Mouse (Mus musculus) layer of hippocampus, postnatal 10 days (tissue): ENCODE data around the gene Aff1. TPM values are rescaled to one million over a fixed set of nuclear protein-coding genes. Genes with fewer than 3 reads are reported as not detected.

ENCODE experiments used
- DNase-seq, 2 experiments: peaks; one replicate each; pipeline ENCODE4 v3.0.0; 2021; ENCODE audit warnings: low spot score in 2 of 2
- total RNA-seq, 2 experiments: library from RNA; stranded (reverse); gene quantifications; 2 replicates each; pipeline ENCODE4 v1.2.3; 2021

The Aff1 gene
- total RNA-seq, 2 experiments from 2014 or later = 10.3 to 11.1 TPM

DNA sequence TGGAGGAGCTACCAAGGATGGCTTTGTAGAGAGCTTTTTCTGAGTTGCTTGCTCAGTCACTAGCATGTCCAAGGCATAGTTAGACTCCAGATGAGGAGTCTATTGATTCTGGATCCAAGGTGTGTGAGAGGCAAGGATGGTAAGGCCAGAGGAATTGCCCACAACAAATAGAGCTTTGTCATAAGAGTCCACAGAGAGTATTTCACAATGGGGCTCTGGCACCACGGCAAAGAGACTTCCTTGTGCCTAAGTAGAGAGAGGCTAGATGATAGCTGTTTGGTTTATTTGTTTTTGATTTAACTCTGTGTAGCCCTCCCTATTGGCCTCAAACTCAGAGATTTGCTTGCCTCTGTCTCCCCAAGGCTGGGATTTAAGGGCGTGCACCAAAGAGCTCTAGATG is 54.9 kb downstream of the Aff1 start:
- no peak for DNase-seq

DNA sequence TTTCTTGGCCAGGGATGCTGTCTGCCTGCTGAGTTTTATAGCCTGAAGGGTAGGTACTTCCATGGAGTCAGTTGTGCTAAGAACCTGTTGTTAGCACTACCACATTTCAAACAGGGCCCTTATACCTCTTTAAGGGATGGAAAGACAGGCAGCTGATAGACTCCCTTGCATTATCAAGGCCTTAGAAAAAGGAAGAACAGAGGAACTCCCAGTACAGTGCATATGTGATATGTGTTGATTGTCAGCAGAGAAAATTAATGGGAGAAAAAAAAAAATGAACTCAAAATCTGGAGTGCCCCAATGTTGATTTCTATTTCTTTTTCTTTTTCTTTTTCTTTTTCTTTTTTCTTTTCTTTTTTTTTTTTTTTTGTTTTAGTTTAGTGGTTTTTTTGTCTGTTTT is 56.2 kb downstream of the Aff1 start:
- no peak for DNase-seq

GRCm38 (mm10) chr5:103749465-103750285 is 57.5 kb downstream of the Aff1 start:
- DNase-seq = no peak

DNA sequence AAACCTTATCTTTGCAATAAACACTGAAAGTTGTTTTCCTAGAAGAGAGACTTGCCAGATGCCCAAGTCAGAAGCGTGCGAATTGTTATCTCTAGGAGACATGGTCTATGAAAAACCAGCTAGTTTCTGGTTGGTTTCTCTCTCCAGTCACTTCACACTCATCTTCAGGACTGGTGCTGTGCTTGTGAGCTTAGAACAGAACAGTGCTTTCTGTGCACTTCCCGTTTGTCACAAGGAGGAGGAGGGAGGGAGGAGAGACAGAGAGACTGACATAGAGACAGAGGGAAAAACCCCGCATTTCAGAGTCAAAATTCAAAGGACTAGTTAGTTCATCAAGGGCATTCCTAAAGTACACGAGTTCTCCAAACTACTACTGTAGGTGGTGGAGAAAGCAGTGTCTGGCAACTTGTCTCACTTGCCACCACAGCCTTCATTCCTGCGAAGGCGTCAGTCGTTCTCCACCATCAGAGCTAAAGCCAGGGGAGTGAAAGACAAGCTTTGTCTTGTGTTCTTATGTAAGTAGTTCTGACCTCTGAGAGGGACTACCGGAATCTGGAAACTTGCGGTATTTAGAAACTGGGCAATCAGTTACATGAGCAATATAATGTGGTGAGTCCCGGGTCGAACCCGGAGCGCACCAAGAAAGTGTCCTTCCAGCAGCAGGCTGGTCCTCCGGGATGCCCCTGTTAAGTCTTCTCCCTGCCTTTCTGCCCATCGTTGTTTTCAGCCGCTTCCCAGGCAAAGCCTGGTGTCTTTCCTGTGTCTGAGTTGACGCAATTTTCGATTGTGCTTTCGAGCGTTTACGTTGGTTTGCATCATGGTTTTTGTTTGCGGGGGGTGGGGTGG is 60.7 kb downstream of the Aff1 start:
- DNase-seq = peak; percentile 28 to 39

DNA sequence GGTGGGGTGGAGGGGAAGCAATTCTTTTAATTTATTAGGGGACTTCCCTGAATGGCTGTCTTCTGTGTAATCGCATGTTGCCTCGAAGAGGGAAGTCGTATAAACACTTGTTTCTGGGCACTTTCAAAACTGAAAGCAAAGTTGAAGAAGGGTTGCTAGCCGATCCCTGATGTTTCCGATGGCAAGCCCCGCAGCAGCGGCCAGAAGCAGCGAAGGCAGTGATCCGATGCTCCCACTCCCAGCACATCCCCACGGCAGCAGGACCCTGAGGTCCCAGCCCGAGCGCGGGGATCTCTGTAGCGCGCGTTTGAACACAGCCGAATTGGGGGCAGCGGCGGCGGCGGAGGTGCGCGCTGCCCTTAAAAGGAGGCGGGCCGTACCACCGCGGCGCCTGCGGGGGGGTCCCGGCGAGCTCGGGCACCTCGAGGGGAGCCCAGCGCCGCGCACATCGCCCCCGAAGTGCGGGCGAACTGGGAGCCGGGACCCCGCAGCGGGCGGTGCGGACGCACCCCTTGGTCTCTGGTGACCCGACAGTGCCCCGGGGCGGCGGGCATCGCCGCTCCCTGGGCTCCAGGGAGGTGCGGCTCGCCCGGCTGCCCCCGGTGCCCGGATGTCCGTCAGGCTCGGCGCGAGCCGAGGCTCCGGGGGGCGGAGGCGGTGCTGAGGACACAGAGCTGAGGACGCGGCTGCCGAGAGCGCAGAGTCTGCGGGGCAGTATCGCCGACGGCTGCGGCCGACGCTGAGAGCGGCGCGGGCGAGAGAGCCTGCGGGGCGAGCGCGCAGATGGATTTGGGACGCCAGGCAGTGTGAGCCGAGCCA is 61.5 kb downstream of the Aff1 start:
- peak; percentile 82 to 88 for DNase-seq

GRCm38 (mm10) chr5:103754330-103755134 is 62.4 kb downstream of the Aff1 start:
- peak in 1 of 2 experiments; percentile 39 for DNase-seq

DNA sequence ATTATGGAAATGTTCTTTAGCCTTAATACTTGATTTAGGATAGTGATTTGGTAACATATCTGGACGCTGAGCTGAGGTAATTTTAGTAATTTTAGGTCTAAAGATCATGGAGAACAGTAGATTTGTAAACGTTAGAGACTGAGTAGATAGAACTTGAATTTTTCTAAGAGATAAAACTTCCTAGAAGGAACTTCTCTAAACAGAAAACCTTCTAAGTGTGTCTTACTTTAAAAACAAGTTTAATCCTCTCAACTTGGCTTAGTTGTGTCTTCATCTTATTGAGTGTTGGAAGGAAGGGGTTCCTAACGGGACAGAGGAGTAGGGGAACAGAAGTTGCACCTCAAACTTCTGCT is 62.9 kb downstream of the Aff1 start:
- DNase-seq = no peak

DNA sequence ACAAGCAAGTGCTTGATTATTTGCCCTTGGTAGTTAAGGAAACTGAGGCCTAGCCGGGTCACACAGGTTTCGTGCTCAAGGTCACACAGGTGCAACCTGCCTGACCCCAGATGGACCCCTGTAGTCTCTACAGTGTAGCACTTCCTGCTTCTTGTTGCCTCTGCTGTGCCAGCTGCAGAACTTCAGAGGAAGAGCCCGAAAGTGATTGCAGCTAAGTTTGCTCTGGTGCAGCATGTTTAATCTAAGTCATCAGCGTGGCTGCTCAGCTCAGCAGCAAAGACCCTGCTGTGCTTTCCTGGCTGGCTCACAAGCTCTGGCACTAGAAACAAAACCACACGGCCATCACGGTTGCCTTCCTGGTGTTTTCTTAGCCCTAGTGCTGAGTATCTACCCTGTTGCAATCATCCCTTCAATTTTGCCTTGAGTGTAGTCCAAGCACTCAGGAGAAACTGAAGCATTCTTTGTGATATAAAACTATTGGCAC is 64.1 kb downstream of the Aff1 start:
- no peak for DNase-seq

- DNase-seq = no peak
Observed at GRCm38 (mm10) chr5:103758491-103758890, 66.3 kb downstream of the Aff1 start.

DNA sequence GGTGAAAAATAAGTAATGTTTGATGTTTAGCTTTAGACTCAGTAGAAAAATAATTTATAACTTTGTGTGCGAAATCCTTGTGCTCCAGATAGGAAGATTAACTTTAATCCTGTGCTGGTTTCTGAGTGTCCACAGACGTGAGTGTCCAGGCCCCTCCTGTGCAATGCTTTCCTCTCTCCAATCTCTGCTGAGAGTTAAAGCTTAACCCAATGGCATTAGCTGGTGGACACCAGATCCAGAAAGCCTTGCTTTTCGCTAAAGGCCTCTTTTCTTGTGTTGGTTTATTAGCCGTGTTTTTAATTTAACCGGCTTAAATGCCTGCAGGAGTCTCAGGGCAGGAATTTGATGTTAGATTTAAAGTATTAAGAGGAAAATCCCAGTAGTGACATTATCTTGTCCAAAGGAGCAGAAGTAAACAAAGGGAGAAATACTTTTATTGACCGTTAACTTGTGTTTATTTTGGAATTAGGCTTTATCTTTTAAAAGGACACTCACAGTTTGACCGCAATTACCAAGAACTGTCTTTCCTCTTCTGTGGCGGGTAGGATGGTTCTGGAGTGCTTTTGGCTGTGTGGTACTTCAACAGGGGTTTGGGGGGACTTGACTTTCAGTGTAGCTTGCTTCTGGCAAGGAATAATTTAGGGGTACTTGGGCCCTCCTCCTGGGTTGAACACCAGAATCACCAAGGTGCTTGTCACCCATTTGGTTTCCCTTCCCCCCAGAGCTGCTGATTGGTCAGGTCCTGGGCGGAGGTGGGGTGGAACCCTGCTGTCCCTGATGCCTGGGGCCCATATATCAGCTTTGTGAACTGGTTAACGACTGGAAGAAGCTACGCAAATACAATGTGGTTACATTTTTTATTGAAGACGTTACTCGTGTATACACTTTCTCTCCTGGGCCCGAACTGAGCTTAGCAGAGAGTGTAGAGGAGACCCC is 67.6 kb downstream of the Aff1 start:
- no peak for DNase-seq

DNA sequence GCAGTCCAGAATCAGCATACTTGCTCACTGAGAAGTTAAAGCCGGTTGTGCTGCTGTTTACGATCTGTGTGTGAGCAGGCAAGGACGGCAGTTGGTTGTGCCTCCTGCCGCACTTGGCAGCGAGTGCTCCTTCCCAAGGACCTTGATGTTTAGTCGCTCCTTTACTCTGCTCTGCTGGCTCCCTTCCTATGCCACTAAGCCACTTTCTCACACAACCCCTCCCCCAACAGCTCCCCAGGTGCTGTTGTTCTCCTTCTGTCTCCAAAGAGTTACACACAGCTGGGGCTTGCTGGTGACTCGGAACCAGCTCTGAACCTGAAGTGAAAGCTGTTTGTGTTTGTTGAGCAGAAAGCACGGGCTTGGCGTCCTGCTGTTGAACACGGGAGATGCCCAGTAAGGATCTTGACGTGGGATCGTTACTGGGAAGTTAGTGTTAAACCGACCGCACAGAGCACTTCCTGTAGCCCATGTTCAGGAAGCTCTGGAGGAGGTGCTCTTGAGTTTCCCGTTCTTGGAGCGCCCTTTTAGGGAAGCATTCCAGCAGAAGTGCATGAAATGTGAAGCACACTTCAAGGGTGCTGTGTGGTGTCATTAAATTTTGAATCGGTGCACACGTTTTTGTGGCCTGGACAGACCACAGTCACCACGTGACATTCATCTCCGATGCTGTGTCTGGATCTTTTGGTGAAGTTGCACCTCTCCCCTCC is 68.4 kb downstream of the Aff1 start:
- peak in 1 of 2 experiments; percentile 35 for DNase-seq

GRCm38 (mm10) chr5:103761754-103762153 is 69.6 kb downstream of the Aff1 start:
- no peak for DNase-seq

- DNase-seq = no peak
Observed at GRCm38 (mm10) chr5:103762850-103763254, 70.7 kb downstream of the Aff1 start.

- DNase-seq = no peak
Observed at GRCm38 (mm10) chr5:103765356-103765755, 73.2 kb downstream of the Aff1 start.

- DNase-seq = no peak
Observed at GRCm38 (mm10) chr5:103765758-103766431, 73.7 kb downstream of the Aff1 start.

DNA sequence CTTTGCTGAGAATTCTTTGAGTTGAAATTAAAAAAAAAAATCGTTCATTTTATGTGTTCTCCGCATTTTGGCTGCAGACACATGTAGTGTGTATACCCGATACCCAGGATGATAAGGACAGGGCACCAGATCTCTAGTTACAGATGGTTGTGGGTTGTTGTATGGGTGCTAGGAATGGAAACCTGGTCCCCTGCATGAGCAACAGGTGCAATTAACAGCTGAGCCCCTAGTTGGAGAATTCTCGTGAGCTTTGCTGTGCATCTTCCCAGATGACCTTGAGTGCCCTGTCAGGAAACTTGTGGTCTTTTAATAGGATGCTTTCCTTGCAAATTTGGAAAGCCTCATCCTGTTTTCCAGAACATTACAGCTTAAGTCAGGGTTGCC is 74.2 kb downstream of the Aff1 start:
- no peak for DNase-seq

- DNase-seq = no peak
Observed at GRCm38 (mm10) chr5:103768961-103769360, 76.8 kb downstream of the Aff1 start.

DNA sequence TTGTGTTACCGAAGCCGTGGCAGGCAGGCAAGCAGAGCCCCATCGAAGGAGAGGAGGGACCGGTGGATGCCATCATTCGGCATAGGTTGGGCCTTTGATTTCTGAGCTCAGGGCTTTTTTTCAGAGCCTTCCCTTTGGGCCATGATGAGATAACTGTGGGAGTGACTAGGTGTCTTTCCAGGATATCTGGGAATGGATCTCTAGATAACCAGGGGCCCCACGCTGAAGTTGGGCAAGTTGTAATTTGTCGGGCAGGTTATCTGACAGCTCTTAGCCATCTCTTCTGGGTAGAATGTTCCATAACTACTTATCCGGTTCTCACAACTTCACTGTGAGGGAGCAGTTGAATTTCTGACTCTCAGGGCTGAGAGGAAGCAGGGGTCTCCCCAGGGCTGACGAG is 77.5 kb downstream of the Aff1 start:
- no peak for DNase-seq
